Mouse (Mus musculus): ENCODE measurements at regions not wholly inside any gene's neighbourhood (a gene's known extent, or its start where the extent isn't known, plus 50 kb on each side); places are given as distances from the start of the nearest gene placed in this dataset.

GRCm38 (mm10) chr13:99069767-99070166, 85.4 kb upstream of the 1700024P04Rik start:
- no peak for ATAC-seq (ENCODE audit: extremely low read depth, insufficient number of reproducible peaks, low FRiP score, poor library complexity, severe bottlenecking)
- Histone ChIP-seq H3K9me3 (replicated peaks) (no peaks in the 10 kb centered on the region), H3K4me3 (ENCODE audit: low read depth, low read length) (no peak overlapping the region), H3K36me3 (replicated peaks) (no peaks in the 10 kb centered on the region), H3K4me1 (ENCODE audit: insufficient read depth, low read depth, low read length) (no peaks in the 10 kb centered on the region), H3K27me3 (ENCODE audit: insufficient read depth, low read length) (peaks cover 6% of the 10 kb centered on the region; the same call in 1 of the 2 replicates)
- TF ChIP-seq TAL1 (conservative IDR thresholded peaks at IDR 0.05; ENCODE audit: low read depth, low read length) (no peak), GATA1 (IDR thresholded peaks at IDR 0.05; ENCODE audit: borderline replicate concordance, low read length) (no peak), CTCF (IDR thresholded peaks at IDR 0.05; ENCODE audit: low read depth, low read length) (no peak), POLR2AphosphoS5 (IDR thresholded peaks at IDR 0.05; ENCODE audit: insufficient replicate concordance, low read depth, low read length) (no peak), GATA2 (IDR thresholded peaks at IDR 0.05; ENCODE audit: borderline replicate concordance, low read depth, low read length) (no peak)
- DNase-seq (ENCODE audit: low spot score): no peak

DNA sequence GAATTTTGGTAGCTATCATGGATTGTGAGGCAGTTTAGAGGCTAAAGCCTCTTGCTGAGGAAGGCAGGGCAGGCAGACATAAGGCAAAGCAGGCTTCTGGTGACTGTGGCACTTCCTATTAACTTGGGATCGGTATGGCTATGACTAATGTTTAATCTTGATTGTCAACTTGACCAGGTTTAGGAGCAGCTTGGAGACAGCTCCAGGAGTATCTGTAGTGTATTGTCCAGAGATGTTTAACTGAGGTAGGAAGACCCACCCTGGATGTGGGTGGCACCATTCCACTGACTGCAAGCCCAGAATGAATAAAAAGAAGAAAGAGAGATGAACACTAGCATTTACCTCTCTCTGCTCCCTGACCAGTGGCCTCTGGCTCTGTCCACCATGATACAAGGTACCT, 83.1 kb upstream of the 1700024P04Rik start:
- TF ChIP-seq POLR2AphosphoS5 (IDR thresholded peaks at IDR 0.05; ENCODE audit: insufficient replicate concordance, low read depth, low read length) (no peak), GATA1 (IDR thresholded peaks at IDR 0.05; ENCODE audit: borderline replicate concordance, low read length) (no peak), GATA2 (IDR thresholded peaks at IDR 0.05; ENCODE audit: borderline replicate concordance, low read depth, low read length) (no peak), TAL1 (conservative IDR thresholded peaks at IDR 0.05; ENCODE audit: low read depth, low read length) (no peak), CTCF (IDR thresholded peaks at IDR 0.05; ENCODE audit: low read depth, low read length) (no peak)
- no peaks in the 10 kb centered on the region for H3K9me3 ChIP-seq (replicated peaks)
- no peak overlapping the region for H3K4me3 ChIP-seq (ENCODE audit: low read depth, low read length)
- H3K27me3 ChIP-seq (ENCODE audit: insufficient read depth, low read length): peaks cover 6% of the 10 kb centered on the region; the same call in 1 of the 2 replicates
- no peaks in the 10 kb centered on the region for H3K36me3 ChIP-seq (replicated peaks)
- DNase-seq (ENCODE audit: low spot score) (no peak), ATAC-seq (ENCODE audit: extremely low read depth, insufficient number of reproducible peaks, low FRiP score, poor library complexity, severe bottlenecking) (no peak)
- H3K4me1 ChIP-seq (ENCODE audit: insufficient read depth, low read depth, low read length): no peaks in the 10 kb centered on the region

- Histone ChIP-seq H3K4me3 (ENCODE audit: low read depth, low read length) (no peak overlapping the region), H3K27me3 (ENCODE audit: insufficient read depth, low read length) (no peaks in the 10 kb centered on the region), H3K4me1 (ENCODE audit: insufficient read depth, low read depth, low read length) (no peaks in the 10 kb centered on the region), H3K9me3 (replicated peaks) (no peaks in the 10 kb centered on the region), H3K36me3 (replicated peaks) (no peaks in the 10 kb centered on the region)
- TF ChIP-seq TAL1 (conservative IDR thresholded peaks at IDR 0.05; ENCODE audit: low read depth, low read length): no peak
- TF ChIP-seq POLR2AphosphoS5 (IDR thresholded peaks at IDR 0.05; ENCODE audit: insufficient replicate concordance, low read depth, low read length): no peak
- TF ChIP-seq GATA1 (IDR thresholded peaks at IDR 0.05; ENCODE audit: borderline replicate concordance, low read length): no peak
- TF ChIP-seq CTCF (IDR thresholded peaks at IDR 0.05; ENCODE audit: low read depth, low read length): no peak
- TF ChIP-seq GATA2 (IDR thresholded peaks at IDR 0.05; ENCODE audit: borderline replicate concordance, low read depth, low read length): no peak
- ATAC-seq (ENCODE audit: extremely low read depth, insufficient number of reproducible peaks, low FRiP score, poor library complexity, severe bottlenecking): no peak
- DNase-seq (ENCODE audit: low spot score): no peak
Observed at GRCm38 (mm10) chr13:99063431-99063830, 79.1 kb upstream of the 1700024P04Rik start.

DNA sequence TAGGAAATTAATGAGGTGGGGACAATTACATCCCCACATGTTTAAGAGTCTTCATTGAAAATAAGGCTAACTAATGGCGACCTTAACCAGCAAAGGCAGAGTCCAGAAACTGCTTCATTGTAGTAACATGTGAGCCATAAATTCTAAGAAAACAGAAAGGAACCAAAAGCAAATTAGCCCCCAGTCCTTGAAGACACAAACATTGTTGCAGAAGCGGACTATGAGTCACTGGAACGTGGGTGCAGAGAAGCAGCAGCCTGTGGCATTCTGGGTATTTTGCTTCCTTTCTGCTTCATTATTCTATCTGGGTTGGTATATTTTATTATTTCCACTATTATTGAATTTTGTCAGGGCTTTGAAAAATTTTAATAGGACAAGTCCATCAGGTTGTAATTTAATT, 78.6 kb upstream of the 1700024P04Rik start:
- no peaks in the 10 kb centered on the region for H3K36me3 ChIP-seq (replicated peaks)
- no peaks in the 10 kb centered on the region for H3K27me3 ChIP-seq (ENCODE audit: insufficient read depth, low read length)
- ATAC-seq (ENCODE audit: extremely low read depth, insufficient number of reproducible peaks, low FRiP score, poor library complexity, severe bottlenecking): no peak
- TF ChIP-seq GATA2 (IDR thresholded peaks at IDR 0.05; ENCODE audit: borderline replicate concordance, low read depth, low read length) (no peak), GATA1 (IDR thresholded peaks at IDR 0.05; ENCODE audit: borderline replicate concordance, low read length) (no peak), CTCF (IDR thresholded peaks at IDR 0.05; ENCODE audit: low read depth, low read length) (no peak), POLR2AphosphoS5 (IDR thresholded peaks at IDR 0.05; ENCODE audit: insufficient replicate concordance, low read depth, low read length) (no peak), TAL1 (conservative IDR thresholded peaks at IDR 0.05; ENCODE audit: low read depth, low read length) (no peak)
- DNase-seq (ENCODE audit: low spot score): no peak
- H3K4me3 ChIP-seq (ENCODE audit: low read depth, low read length): no peak overlapping the region
- no peaks in the 10 kb centered on the region for H3K9me3 ChIP-seq (replicated peaks)
- no peaks in the 10 kb centered on the region for H3K4me1 ChIP-seq (ENCODE audit: insufficient read depth, low read depth, low read length)

DNA sequence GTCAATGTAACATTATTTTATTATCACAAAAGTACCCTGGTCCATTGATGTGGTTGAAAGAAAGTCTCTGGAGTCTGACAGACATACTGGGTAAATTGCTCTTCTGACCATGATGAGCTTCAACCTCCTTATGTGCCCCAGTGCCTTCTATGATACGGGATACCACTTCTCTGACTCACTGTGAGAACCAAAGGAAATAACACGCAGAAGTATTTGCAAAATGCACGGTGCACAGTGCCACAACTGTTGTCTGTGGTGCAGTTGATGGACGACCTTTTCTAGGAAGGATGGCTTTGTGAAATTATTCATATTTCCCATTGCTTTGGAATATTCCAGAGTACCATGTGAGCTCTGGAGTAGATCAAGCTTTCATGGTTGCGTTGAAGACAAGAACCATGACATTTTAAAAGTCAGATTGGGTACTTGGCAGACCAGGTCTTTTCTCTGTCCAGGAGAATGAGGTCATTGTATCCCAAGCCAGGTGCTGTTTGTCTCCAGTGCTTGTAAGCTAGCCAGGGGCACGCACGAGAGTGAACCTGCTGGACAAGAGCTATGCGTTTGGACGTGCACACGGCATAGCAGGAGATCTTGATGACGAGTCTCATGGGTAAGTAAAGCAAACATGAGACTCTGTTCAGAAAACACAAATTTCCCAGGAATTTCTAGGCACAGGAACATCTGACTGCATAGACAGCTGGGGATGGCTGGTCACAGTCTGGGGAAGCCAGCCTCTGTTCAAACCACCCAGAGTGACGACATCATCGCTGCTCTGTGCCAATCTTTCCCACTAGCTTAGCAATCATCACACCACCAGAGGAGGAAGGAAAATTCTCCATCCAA, 74.0 kb upstream of the 1700024P04Rik start:
- no peaks in the 10 kb centered on the region for H3K4me1 ChIP-seq (ENCODE audit: insufficient read depth, low read depth, low read length)
- H3K4me3 ChIP-seq (ENCODE audit: low read depth, low read length): no peak overlapping the region
- no peak for DNase-seq (ENCODE audit: low spot score)
- H3K9me3 ChIP-seq (replicated peaks): no peaks in the 10 kb centered on the region
- H3K27me3 ChIP-seq (ENCODE audit: insufficient read depth, low read length): peaks cover 10% of the 10 kb centered on the region; the same call in 1 of the 2 replicates
- TF ChIP-seq GATA1 (IDR thresholded peaks at IDR 0.05; ENCODE audit: borderline replicate concordance, low read length) (no peak), POLR2AphosphoS5 (IDR thresholded peaks at IDR 0.05; ENCODE audit: insufficient replicate concordance, low read depth, low read length) (no peak), GATA2 (IDR thresholded peaks at IDR 0.05; ENCODE audit: borderline replicate concordance, low read depth, low read length) (no peak), TAL1 (conservative IDR thresholded peaks at IDR 0.05; ENCODE audit: low read depth, low read length) (no peak), CTCF (IDR thresholded peaks at IDR 0.05; ENCODE audit: low read depth, low read length) (no peak)
- no peaks in the 10 kb centered on the region for H3K36me3 ChIP-seq (replicated peaks)
- ATAC-seq (ENCODE audit: extremely low read depth, insufficient number of reproducible peaks, low FRiP score, poor library complexity, severe bottlenecking): no peak

DNA sequence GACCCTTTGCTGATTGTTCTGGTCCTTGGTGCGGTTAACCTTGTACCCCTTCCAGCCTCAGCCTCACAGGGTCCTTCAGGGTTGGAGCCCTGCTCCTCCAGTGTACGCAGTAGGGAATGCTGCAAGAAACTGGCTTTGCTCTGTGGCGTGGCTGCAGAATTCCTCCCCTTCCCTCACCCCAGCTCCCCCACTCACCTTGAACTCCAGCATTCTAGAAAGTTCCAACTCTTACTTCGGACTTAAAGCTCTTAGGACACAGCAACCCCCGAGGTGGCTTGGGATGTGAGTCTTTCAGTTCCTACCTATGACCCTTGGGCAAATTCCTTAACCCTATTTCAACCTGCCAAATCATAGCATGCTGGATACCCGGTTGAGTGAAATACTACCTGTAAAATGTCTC, 73.3 kb upstream of the 1700024P04Rik start:
- DNase-seq (ENCODE audit: low spot score) (no peak), ATAC-seq (ENCODE audit: extremely low read depth, insufficient number of reproducible peaks, low FRiP score, poor library complexity, severe bottlenecking) (no peak)
- H3K27me3 ChIP-seq (ENCODE audit: insufficient read depth, low read length): peaks cover 10% of the 10 kb centered on the region; the same call in 1 of the 2 replicates
- no peaks in the 10 kb centered on the region for H3K9me3 ChIP-seq (replicated peaks)
- H3K4me3 ChIP-seq (ENCODE audit: low read depth, low read length): no peak overlapping the region
- TF ChIP-seq CTCF (IDR thresholded peaks at IDR 0.05; ENCODE audit: low read depth, low read length) (no peak), GATA2 (IDR thresholded peaks at IDR 0.05; ENCODE audit: borderline replicate concordance, low read depth, low read length) (no peak), POLR2AphosphoS5 (IDR thresholded peaks at IDR 0.05; ENCODE audit: insufficient replicate concordance, low read depth, low read length) (no peak)
- H3K4me1 ChIP-seq (ENCODE audit: insufficient read depth, low read depth, low read length): no peaks in the 10 kb centered on the region
- H3K36me3 ChIP-seq (replicated peaks): no peaks in the 10 kb centered on the region

Measured in G1E (cell line).